Mouse (Mus musculus): ENCODE results near the gene Nxph3. TPM values are rescaled to one million over a fixed set of nuclear protein-coding genes. Genes with fewer than 3 reads are reported as not detected.
A peak's percentile ranks its signal among the peaks of the same experiment; 100 is the strongest.

The Nxph3 gene
- polyA plus RNA-seq, 1 experiment from 2014 or later = 0.28 TPM

DNA sequence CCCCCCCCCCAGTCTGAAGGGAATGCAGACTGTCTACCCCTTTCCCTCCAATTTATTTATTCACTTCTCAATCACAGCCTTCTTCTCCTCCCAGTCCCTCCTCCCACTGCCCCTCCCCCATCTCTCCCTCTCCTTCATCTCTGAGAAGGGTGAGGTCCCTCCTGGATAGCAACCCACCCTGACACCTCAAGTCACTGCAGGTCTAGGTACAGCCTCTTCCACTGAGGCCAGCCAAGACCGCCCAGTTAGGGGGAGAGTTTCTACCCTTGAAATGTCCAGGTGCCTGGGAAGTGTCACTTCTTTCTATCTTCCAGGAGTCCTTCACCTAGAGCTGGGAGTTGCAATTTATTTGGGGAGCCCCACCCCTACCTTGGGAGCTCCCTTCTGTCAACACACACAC, 2.5 kb downstream of the Nxph3 start:
- no peak overlapping the region for H3K4me3 ChIP-seq (ENCODE audit: low read depth, low read length)
- no peak overlapping the region for H3K9ac ChIP-seq
- H3K4me1 ChIP-seq (ENCODE audit: insufficient read depth) = peaks cover 8% of the 10 kb centered on the region
- H3K27me3 ChIP-seq (ENCODE audit: insufficient read depth, low read length) = peaks cover 55% of the 10 kb centered on the region
- no peaks in the 10 kb centered on the region for H3K9me3 ChIP-seq (ENCODE audit: low read depth, low read length)
- no peak overlapping the region for H3K27ac ChIP-seq (ENCODE audit: low read depth)
- H3K36me3 ChIP-seq (ENCODE audit: insufficient read depth) = no peaks in the 10 kb centered on the region
- DNase-seq = no peak
- no peak for TF ChIP-seq CTCF (IDR thresholded peaks at IDR 0.05; ENCODE audit: low read depth)
- ATAC-seq (ENCODE audit: insufficient read depth) = no peak
- H3K4me2 ChIP-seq = no peak overlapping the region
- 68% methylated on average over 1 of the region's 1 CpGs for WGBS

DNA sequence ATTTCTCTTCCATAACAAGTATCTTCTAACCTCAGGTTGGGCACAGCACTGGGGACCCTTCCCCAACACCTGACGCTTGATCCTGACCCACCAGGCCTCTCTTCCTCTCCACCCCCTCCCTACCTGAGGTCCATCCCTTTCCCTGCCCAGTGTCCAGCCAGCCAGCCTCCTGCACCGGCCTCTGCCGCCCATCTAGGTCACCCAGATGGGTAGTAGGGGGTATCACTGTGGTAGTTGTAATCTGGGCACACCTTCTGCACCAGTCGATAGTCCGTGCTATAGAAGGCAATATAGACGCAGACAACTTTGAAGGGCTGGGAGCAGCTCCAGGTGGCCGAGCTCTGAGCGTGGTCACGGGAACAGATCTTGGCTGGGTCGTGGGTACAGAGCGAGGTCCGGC, 3.7 kb downstream of the Nxph3 start:
- Histone ChIP-seq H3K27me3 (ENCODE audit: insufficient read depth, low read length) (peaks cover 45% of the 10 kb centered on the region), H3K36me3 (ENCODE audit: insufficient read depth) (no peaks in the 10 kb centered on the region)

DNA sequence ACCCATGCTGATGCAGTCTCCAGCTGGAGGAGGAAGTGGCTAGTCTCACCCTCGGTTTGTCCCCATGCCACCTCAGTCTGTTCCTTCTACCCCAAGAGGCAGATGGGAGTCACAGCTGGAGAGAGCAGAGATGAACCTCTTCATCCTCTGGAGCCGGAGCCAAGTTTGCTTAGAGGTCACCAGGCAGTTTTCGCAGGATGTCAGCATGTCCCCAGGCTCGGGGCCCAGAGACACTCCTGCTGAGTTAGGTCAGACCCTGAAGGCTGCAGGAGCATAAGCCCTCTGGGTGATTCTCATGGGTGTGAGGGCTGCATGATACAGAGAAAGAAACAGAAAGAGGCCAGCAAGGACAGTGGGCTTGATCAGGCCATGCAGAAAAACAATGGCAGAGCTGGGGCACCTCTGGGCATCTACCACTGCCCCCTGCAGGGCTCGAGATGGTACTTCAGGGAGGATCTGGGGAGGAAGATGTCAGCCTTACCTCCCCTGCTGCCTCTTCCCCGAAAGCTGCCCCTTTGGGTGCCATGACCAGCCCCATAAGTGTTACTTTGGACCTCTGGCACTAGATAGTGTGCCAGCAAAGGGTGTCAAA, 5.1 kb downstream of the Nxph3 start:
- Histone ChIP-seq H3K27me3 (ENCODE audit: insufficient read depth, low read length) (peaks cover 31% of the 10 kb centered on the region), H3K4me1 (ENCODE audit: insufficient read depth) (peaks cover 7% of the 10 kb centered on the region), H3K27ac (ENCODE audit: low read depth) (no peak overlapping the region), H3K9me3 (ENCODE audit: low read depth, low read length) (no peaks in the 10 kb centered on the region), H3K9ac (no peak overlapping the region), H3K4me2 (no peak overlapping the region), H3K4me3 (ENCODE audit: low read depth, low read length) (no peak overlapping the region), H3K36me3 (ENCODE audit: insufficient read depth) (no peaks in the 10 kb centered on the region)
- WGBS = 77% methylated on average over 6 of the region's 6 CpGs
- DNase-seq = peak; percentile 37
- no peak for ATAC-seq (ENCODE audit: insufficient read depth)
- TF ChIP-seq CTCF (IDR thresholded peaks at IDR 0.05; ENCODE audit: low read depth) = peak; percentile 55

More for the DNA sequence above, 3.7 kb downstream of the Nxph3 start:
- no peaks in the 10 kb centered on the region for H3K9me3 ChIP-seq (ENCODE audit: low read depth, low read length)
- peaks cover 8% of the 10 kb centered on the region for H3K4me1 ChIP-seq (ENCODE audit: insufficient read depth)
- H3K9ac ChIP-seq = no peak overlapping the region
- 81% methylated on average over 12 of the region's 12 CpGs for WGBS
- DNase-seq (no peak), ATAC-seq (ENCODE audit: insufficient read depth) (no peak)
- no peak overlapping the region for H3K4me3 ChIP-seq (ENCODE audit: low read depth, low read length)
- TF ChIP-seq CTCF (IDR thresholded peaks at IDR 0.05; ENCODE audit: low read depth) = no peak
- no peak overlapping the region for H3K27ac ChIP-seq (ENCODE audit: low read depth)
- no peak overlapping the region for H3K4me2 ChIP-seq

DNA sequence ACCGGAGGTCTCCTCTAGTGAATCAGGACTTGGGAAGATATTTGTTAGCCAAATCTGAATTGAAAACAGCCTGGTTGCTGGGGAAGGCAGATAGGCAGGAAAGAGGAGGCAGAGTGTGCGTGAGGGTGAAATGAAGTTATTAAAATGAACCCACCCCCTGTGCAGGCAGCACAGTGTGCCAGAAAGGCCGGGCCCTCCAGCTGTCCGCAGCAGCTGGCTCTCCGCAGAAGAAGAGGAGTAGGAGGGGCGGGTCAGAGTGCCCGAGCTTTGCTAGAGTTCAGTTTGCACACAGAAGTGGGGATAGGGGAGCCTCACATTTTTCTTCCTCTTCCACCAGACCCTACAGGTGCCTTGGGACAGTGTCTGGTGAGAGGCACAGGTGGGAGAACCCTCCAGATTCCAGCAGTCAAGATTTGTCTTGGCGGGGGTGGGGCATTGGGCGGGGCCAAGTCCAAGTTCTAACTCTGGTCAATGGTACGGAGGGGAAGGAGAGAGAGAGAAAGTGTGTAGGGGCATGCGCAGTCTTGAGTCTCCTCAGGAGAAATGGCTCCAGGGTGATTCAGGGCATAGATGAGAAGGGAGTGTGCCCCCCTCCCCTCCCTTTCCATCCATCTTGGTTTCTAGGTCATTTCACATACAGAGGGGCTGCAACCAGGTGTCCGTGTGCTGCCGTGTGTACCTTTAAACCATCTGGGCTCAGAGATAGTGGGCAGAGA, 6.0 kb downstream of the Nxph3 start:
- H3K9ac ChIP-seq = no peak overlapping the region
- H3K4me3 ChIP-seq (ENCODE audit: low read depth, low read length) = no peak overlapping the region
- no peak overlapping the region for H3K27ac ChIP-seq (ENCODE audit: low read depth)
- DNase-seq = peak; percentile 62
- no peaks in the 10 kb centered on the region for H3K9me3 ChIP-seq (ENCODE audit: low read depth, low read length)
- peaks cover 4% of the 10 kb centered on the region for H3K4me1 ChIP-seq (ENCODE audit: insufficient read depth)
- peaks cover 23% of the 10 kb centered on the region for H3K27me3 ChIP-seq (ENCODE audit: insufficient read depth, low read length)
- peak overlapping the region; percentile 44 for H3K4me2 ChIP-seq
- H3K36me3 ChIP-seq (ENCODE audit: insufficient read depth) = no peaks in the 10 kb centered on the region
- 37% methylated on average over 13 of the region's 13 CpGs for WGBS
- TF ChIP-seq CTCF (IDR thresholded peaks at IDR 0.05; ENCODE audit: low read depth) = no peak
- ATAC-seq (ENCODE audit: insufficient read depth) = peak; percentile 36

DNA sequence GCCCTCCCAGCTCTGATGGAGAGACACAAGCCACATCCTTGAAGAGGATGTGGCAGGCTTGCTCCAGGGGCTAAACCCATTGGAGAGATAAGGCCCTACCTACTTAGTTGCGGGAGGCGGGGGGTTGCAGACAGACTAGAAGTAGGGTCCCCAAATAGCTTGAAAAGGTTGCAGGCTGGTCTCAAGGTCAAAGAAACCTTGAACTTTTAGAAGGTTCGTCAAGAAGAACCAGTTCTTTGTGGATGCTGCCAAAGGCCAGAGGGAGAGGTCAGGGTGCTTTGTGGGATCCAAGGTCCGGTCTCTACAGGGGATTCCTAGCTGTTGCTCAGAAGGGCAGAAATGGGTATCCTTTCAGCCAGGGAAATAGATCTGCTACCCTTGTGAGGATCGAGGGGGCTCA, 6.6 kb downstream of the Nxph3 start:
- Histone ChIP-seq H3K36me3 (ENCODE audit: insufficient read depth) (no peaks in the 10 kb centered on the region), H3K4me1 (ENCODE audit: insufficient read depth) (peaks cover 4% of the 10 kb centered on the region), H3K9ac (no peak overlapping the region), H3K27me3 (ENCODE audit: insufficient read depth, low read length) (peaks cover 17% of the 10 kb centered on the region), H3K4me2 (no peak overlapping the region), H3K27ac (ENCODE audit: low read depth) (no peak overlapping the region), H3K9me3 (ENCODE audit: low read depth, low read length) (no peaks in the 10 kb centered on the region), H3K4me3 (ENCODE audit: low read depth, low read length) (no peak overlapping the region)
- DNase-seq (no peak), ATAC-seq (ENCODE audit: insufficient read depth) (no peak)
- WGBS = 78% methylated on average over 5 of the region's 5 CpGs
- no peak for TF ChIP-seq CTCF (IDR thresholded peaks at IDR 0.05; ENCODE audit: low read depth)

DNA sequence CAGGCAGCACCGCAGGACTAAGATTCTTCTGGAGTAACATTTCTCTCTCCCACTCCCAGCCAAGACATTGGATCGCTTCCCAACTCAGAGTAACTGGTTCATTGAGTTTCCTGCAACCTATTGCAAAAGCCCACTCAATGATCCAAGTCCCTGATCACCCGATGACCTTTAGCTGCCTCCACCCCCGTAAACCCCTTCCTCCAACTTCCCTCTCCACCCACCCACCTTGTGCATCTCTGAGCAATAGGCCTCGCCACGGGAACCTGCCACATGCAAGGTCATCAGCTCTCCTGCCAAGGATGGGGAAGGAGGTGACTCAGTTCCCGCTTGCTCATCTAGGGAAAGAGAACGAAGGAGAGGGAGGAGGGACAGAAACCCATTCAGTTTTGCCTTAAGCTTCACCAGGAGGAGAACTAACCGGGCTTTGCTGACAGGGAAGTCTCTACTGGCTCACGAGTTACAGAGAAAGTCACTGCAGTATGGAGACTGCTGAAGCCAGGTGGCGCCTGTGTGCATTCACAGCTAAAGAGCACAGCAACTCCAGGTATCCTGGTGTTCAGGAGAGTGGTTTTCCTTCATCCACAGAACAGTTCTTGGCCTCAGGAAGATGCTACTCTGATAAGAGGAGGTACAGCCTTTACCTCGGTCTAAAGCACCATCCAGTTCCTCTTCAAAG, 7.2 kb downstream of the Nxph3 start:
- peak; percentile 29 for DNase-seq
- H3K27ac ChIP-seq (ENCODE audit: low read depth) = no peak overlapping the region
- no peak overlapping the region for H3K4me2 ChIP-seq
- no peaks in the 10 kb centered on the region for H3K36me3 ChIP-seq (ENCODE audit: insufficient read depth)
- H3K4me1 ChIP-seq (ENCODE audit: insufficient read depth) = peaks cover 4% of the 10 kb centered on the region
- H3K9me3 ChIP-seq (ENCODE audit: low read depth, low read length) = no peaks in the 10 kb centered on the region
- WGBS = 45% methylated on average over 12 of the region's 12 CpGs
- ATAC-seq (ENCODE audit: insufficient read depth) = no peak
- TF ChIP-seq CTCF (IDR thresholded peaks at IDR 0.05; ENCODE audit: low read depth) = peak; percentile 53
- H3K9ac ChIP-seq = no peak overlapping the region
- no peak overlapping the region for H3K4me3 ChIP-seq (ENCODE audit: low read depth, low read length)
- H3K27me3 ChIP-seq (ENCODE audit: insufficient read depth, low read length) = peaks cover 11% of the 10 kb centered on the region; the same call in 1 of the 2 replicates

DNA sequence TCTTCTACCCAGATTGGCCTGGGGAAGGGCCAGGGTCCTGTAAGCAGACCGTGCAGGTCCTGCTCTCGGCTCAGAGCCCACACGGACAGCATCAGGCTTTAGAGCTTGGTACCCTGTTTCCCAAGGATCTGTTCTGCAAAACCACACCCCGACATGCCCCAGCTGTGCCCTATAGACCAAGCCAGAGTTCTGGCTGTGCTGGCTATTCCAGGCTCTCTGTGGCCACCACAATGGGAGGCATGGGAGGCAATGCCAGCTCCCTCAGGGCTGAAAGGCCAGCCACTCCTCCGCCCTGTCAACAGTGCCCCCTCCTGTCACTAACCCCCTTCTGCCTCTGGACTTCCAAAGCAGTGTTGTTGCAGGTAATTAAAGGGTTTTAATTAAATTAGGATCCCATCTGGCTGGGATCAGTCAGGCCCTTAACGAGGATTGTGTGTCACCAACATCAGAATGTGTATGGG, 10.1 kb downstream of the Nxph3 start:
- WGBS = 72% methylated on average over 6 of the region's 6 CpGs
- H3K27me3 ChIP-seq (ENCODE audit: insufficient read depth, low read length) = no peaks in the 10 kb centered on the region
- H3K36me3 ChIP-seq (ENCODE audit: insufficient read depth) = no peaks in the 10 kb centered on the region
- TF ChIP-seq CTCF (IDR thresholded peaks at IDR 0.05; ENCODE audit: low read depth) = no peak
- ATAC-seq (ENCODE audit: insufficient read depth) (no peak), DNase-seq (no peak)
- no peak overlapping the region for H3K9ac ChIP-seq
- H3K9me3 ChIP-seq (ENCODE audit: low read depth, low read length) = no peaks in the 10 kb centered on the region
- H3K4me1 ChIP-seq (ENCODE audit: insufficient read depth) = peaks cover 4% of the 10 kb centered on the region; the same call in 1 of the 2 replicates
- 0 out of 2 replicates have a peak overlapping the region, but pooled peaks have one; percentile 21 for H3K27ac ChIP-seq (ENCODE audit: low read depth)
- no peak overlapping the region for H3K4me2 ChIP-seq
- no peak overlapping the region for H3K4me3 ChIP-seq (ENCODE audit: low read depth, low read length)

Measured in lung, embryonic 14.5 days (tissue).